Mouse (Mus musculus) ES-E14 (cell line): ENCODE data around the gene Ifna9. TPM values are rescaled to one million over a fixed set of nuclear protein-coding genes. Genes with fewer than 3 reads are reported as not detected.

Experiments used
- DNase-seq: peaks from one replicate; pipeline ENCODE4 v3.0.0-alpha.2; 2013; ENCODE audit warnings: low read depth, low spot score
- H3K27ac ChIP-seq: 2 replicates; pipeline ENCODE4 v1.5.1; 2012; ENCODE audit warnings: low read depth, mild to moderate bottlenecking, low read length, moderate library complexity, mixed read lengths; ENCODE audit not compliant: poor library complexity, insufficient read depth, severe bottlenecking
- H3K36me3 ChIP-seq: 2 replicates; pipeline ENCODE4 v1.6.1; 2012; ENCODE audit warnings: mild to moderate bottlenecking, low read length, moderate library complexity, mixed read lengths; ENCODE audit not compliant: control insufficient read depth, poor library complexity, insufficient read depth, severe bottlenecking
- H3K4me1 ChIP-seq, 2 experiments: fragments of 150-350 bp in 1 of 2; sonication (generic) in 1 of 2; 2 replicates each; pipeline ENCODE4 v1.6.1; 2012; ENCODE audit warnings: low read length in 2 of 2, mild to moderate bottlenecking in 1 of 2, mixed read lengths in 1 of 2; ENCODE audit not compliant: control insufficient read depth in 2 of 2, insufficient read depth in 2 of 2, poor library complexity in 1 of 2
- H3K4me3 ChIP-seq, 2 experiments: fragments of 150-350 bp in 1 of 2; sonication (generic) in 1 of 2; 2 replicates each; pipeline ENCODE4 v1.5.1; 2012; ENCODE audit warnings: low read length in 2 of 2, low read depth in 1 of 2, mild to moderate bottlenecking in 1 of 2, mixed read lengths in 1 of 2; ENCODE audit not compliant: insufficient read depth in 1 of 2, poor library complexity in 1 of 2, severe bottlenecking in 1 of 2
- H3K9ac ChIP-seq: 2 replicates; pipeline ENCODE4 v1.6.1; 2012; ENCODE audit warnings: low read depth, mild to moderate bottlenecking, low read length, mixed read lengths; ENCODE audit not compliant: poor library complexity, insufficient read depth, severe bottlenecking
- H3K9me3 ChIP-seq: fragments of 150-350 bp; sonication (generic); 2 replicates; pipeline ENCODE4 v1.6.1; 2012; ENCODE audit warnings: low read depth, mild to moderate bottlenecking, low read length; ENCODE audit not compliant: control insufficient read depth, insufficient read depth
- CHD2 ChIP-seq: IDR thresholded peaks from 2 replicates; pipeline ENCODE4 v1.6.1; 2014; ENCODE audit warnings: mild to moderate bottlenecking, low read depth, low read length, inconsistent platforms
- HCFC1 ChIP-seq: IDR thresholded peaks from 2 replicates; pipeline ENCODE4 v1.6.1; 2012; ENCODE audit warnings: low read length, inconsistent platforms, borderline replicate concordance; ENCODE audit not compliant: insufficient read depth
- MAFK ChIP-seq: IDR thresholded peaks from 2 replicates; pipeline ENCODE4 v1.6.1; 2014; ENCODE audit warnings: mild to moderate bottlenecking, low read depth, low read length, inconsistent platforms; ENCODE audit not compliant: insufficient read depth
- ZC3H11A ChIP-seq: IDR thresholded peaks from 2 replicates; pipeline ENCODE4 v1.6.1; 2012; ENCODE audit warnings: low read depth, mild to moderate bottlenecking, inconsistent platforms, low read length, borderline replicate concordance
- in situ Hi-C, 2 experiments: fragments of 600-800 bp; cut with MboI; formaldehyde crosslinking; loops; one replicate each; pipeline ENCODE4 v1.15.1; 2025; ENCODE audit warnings: low sequenced_read_pairs in 2 of 2, inconsistent platforms in 1 of 2; ENCODE audit not compliant: unreplicated experiment in 2 of 2
- total RNA-seq: library from RNA; depleted of rRNA; stranded (reverse); fragments of 300-350 nt; gene quantifications from 2 replicates; pipeline ENCODE4 v1.2.3, GENCODE M21; 2012; rRNA removed

The Ifna9 gene
- total RNA-seq, 1 experiment = not detected

DNA sequence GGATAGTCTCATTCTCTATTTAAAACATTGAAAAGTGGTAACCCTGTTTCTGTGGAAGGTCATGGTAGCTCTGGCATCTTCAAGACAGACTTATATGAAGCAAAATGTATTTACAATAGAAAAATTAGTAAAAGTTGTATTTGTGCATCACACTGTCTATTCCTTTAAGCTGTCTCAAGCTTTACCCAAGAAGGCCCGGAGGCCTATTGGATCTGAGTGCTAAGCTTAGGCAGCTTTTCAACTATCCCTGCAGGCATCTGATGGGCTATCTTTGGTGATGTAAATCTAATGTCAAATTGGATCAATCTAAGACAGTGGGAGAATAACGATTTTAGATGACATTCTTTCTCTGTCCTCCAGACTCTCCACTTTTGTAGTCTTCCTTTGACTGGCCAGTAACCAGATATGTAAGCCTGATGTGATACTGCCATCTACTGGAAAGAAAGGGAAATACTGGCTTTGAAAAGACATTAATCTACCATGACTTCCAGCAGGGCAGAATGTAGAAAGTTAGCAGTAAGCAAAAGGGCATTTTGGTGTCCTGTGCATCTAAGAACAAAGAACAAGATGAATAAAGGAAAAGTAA is 48.4 kb downstream of the Ifna9 start:
- Histone ChIP-seq H3K9me3 (no peaks in the 10 kb centered on the region), H3K4me1 (no peaks in the 10 kb centered on the region), H3K4me3 (no peak overlapping the region), H3K9ac (no peak overlapping the region), H3K36me3 (no peaks in the 10 kb centered on the region), H3K27ac (no peak overlapping the region)
- DNase-seq = peak; percentile 60
- in situ Hi-C loops = loop anchor here in 1 of 2 experiments (25.0 kb wide), 1 partner anchor 506 kb away; the partner anchor contains the start of gene Mllt3
- TF ChIP-seq MAFK (no peak), ZC3H11A (peak; percentile 77; the same call in 1 of the 2 replicates), HCFC1 (no peak), CHD2 (no peak)

Other genes starting within 250 kb of the Ifna9 start
- gene Hacd4, start 153.5 kb downstream of the Ifna9 start, total RNA-seq = 2.0 and 5.7 TPM in 2 replicates
- not detected in 2 replicates for gene Ifnb1, start 69.6 kb downstream of the Ifna9 start, total RNA-seq
- gene Ifna15, start 34.1 kb downstream of the Ifna9 start, total RNA-seq = not detected in 2 replicates
- not detected in 2 replicates for gene Ifna14, start 20.6 kb downstream of the Ifna9 start, total RNA-seq
- gene Ifna12, start 11.0 kb upstream of the Ifna9 start, total RNA-seq = not detected in 2 replicates
- not detected in 2 replicates for gene C87499, start 42.0 kb upstream of the Ifna9 start, total RNA-seq
- gene Ifna13, start 52.1 kb upstream of the Ifna9 start, total RNA-seq = not detected in 2 replicates
- gene Ifna16, start 84.5 kb upstream of the Ifna9 start, total RNA-seq = not detected in 2 replicates
- not detected in 2 replicates for gene Ifna2, start 91.5 kb upstream of the Ifna9 start, total RNA-seq
- gene Ifnab, start 99.0 kb upstream of the Ifna9 start, total RNA-seq = not detected in 2 replicates
- 3.7 and 5.3 TPM in 2 replicates for gene Gm26566, start 129.4 kb upstream of the Ifna9 start, total RNA-seq
- 20.7 and 31.5 TPM in 2 replicates for gene Klhl9, start 130.1 kb upstream of the Ifna9 start, total RNA-seq
- gene Gm13271, start 162.5 kb upstream of the Ifna9 start, total RNA-seq = not detected in 2 replicates
- gene Gm13283, start 167.7 kb upstream of the Ifna9 start, total RNA-seq = not detected in 2 replicates
- gene Gm13290, start 181.4 kb upstream of the Ifna9 start, total RNA-seq = not detected in 2 replicates
- not detected in 2 replicates for gene Gm13289, start 184.5 kb upstream of the Ifna9 start, total RNA-seq
- gene Gm13272, start 187.5 kb upstream of the Ifna9 start, total RNA-seq = not detected in 2 replicates
- not detected in 2 replicates for gene Ifnz, start 189.7 kb upstream of the Ifna9 start, total RNA-seq
- not detected in 2 replicates for gene Gm13276, start 193.3 kb upstream of the Ifna9 start, total RNA-seq
- not detected in 2 replicates for gene Gm13277, start 196.2 kb upstream of the Ifna9 start, total RNA-seq
- not detected in 2 replicates for gene Gm13278, start 199.2 kb upstream of the Ifna9 start, total RNA-seq
- not detected in 2 replicates for gene Gm13275, start 202.1 kb upstream of the Ifna9 start, total RNA-seq
- gene Gm13279, start 205.0 kb upstream of the Ifna9 start, total RNA-seq = not detected in 2 replicates
- not detected in 2 replicates for gene Gm13285, start 207.3 kb upstream of the Ifna9 start, total RNA-seq
- not detected in 2 replicates for gene Gm13287, start 210.9 kb upstream of the Ifna9 start, total RNA-seq
- not detected in 2 replicates for gene Gm13288, start 213.1 kb upstream of the Ifna9 start, total RNA-seq
- gene Ifna7, start 223.8 kb upstream of the Ifna9 start, total RNA-seq = not detected in 2 replicates
- gene Ifna11, start 227.6 kb upstream of the Ifna9 start, total RNA-seq = not detected in 2 replicates
- not detected in 2 replicates for gene Ifna6, start 235.0 kb upstream of the Ifna9 start, total RNA-seq
- gene Ifna5, start 243.1 kb upstream of the Ifna9 start, total RNA-seq = not detected in 2 replicates
- not detected in 2 replicates for gene Ifna4, start 249.5 kb upstream of the Ifna9 start, total RNA-seq